Mouse (Mus musculus) small intestine, adult 2 months (tissue): Measurements from ENCODE around the gene Gpx4.

Source experiments
- CTCF ChIP-seq: fragments of 200-500 bp; IDR thresholded peaks from 2 replicates; pipeline ENCODE4 v1.5.1; 2012; ENCODE audit warnings: low read depth, mild to moderate bottlenecking, control low read depth, inconsistent platforms, low read length, moderate library complexity, mixed read lengths; ENCODE audit not compliant: insufficient replicate concordance, insufficient read length; ENCODE audit errors: extremely low read depth
- POLR2A ChIP-seq: fragments of 200-500 bp; IDR thresholded peaks from 2 replicates; pipeline ENCODE4 v1.6.1; 2012; ENCODE audit warnings: low read depth, mild to moderate bottlenecking, control low read depth, inconsistent platforms, low read length, moderate library complexity

DNA sequence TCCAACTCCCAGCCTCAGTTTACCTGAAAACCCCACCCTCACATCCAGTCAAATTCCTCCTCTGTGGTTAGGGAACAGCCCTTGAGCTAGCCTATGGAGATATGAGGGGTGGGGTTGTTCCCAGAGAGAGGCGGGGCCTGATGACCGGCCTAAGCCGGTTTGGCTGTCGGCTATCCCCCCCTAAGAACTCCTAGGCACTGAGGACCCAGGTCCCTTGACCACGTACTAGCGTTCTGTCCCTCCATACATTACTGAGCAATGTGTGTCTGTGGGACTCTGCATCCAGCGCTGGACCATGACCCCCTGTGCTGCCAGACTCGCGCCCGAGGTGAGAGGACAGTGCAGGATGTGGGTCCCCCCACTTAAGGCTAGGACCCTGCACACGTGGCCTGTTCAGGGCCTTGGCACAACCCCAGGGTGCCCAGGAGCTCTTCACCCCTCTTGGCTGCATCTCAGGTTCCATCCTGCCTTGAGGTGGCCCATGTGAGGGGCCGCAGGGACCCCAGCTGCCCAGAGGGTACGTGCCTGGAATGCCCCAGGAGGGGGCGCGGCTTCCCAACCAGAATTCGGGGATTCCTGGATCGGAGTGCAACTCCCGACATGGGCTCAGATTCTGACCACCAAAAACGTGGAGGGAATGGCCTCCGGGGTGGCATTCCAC lies 27.4 kb upstream of the Gpx4 start:
- no peak for TF ChIP-seq CTCF
- TF ChIP-seq POLR2A: no peak
